Mouse (Mus musculus): ENCODE measurements around the gene Snx6.
"Not testable (repeated sequence)": the region's sequence is repeated elsewhere in the genome, so short reads cannot be mapped to it uniquely, and the experiment has no call there.

Gene Snx6

GRCm38 (mm10) chr12:54805254-54806002 is 9.9 kb upstream of the Snx6 start:
- in situ Hi-C loops (cut with MboI; ENCODE audit: low sequenced_read_pairs) = no loop called here

- in situ Hi-C loops (cut with MboI; ENCODE audit: low sequenced_read_pairs) = no loop called here
Observed at GRCm38 (mm10) chr12:54803531-54803930, 8.0 kb upstream of the Snx6 start.

GRCm38 (mm10) chr12:54796516-54797195 is 1.2 kb upstream of the Snx6 start:
- in situ Hi-C loops (cut with MboI; ENCODE audit: low sequenced_read_pairs) = no loop called here

GRCm38 (mm10) chr12:54794392-54794791 is 1.1 kb downstream of the Snx6 start:
- in situ Hi-C loops (cut with MboI; ENCODE audit: low sequenced_read_pairs) = no loop called here

- in situ Hi-C loops (cut with MboI; ENCODE audit: low sequenced_read_pairs) = no loop called here
Observed at GRCm38 (mm10) chr12:54791465-54791864, 4.0 kb downstream of the Snx6 start.

- in situ Hi-C loops (cut with MboI; ENCODE audit: low sequenced_read_pairs) = no loop called here
Observed at GRCm38 (mm10) chr12:54789346-54790143, 6.0 kb downstream of the Snx6 start.

GRCm38 (mm10) chr12:54763624-54764023 is 31.9 kb downstream of the Snx6 start:
- in situ Hi-C loops (cut with MboI; ENCODE audit: low sequenced_read_pairs) = no loop called here

GRCm38 (mm10) chr12:54760676-54761075 is 34.8 kb downstream of the Snx6 start:
- in situ Hi-C loops (cut with MboI; ENCODE audit: low sequenced_read_pairs) = no loop called here

GRCm38 (mm10) chr12:54758846-54759245 is 36.7 kb downstream of the Snx6 start:
- in situ Hi-C loops (cut with MboI; ENCODE audit: low sequenced_read_pairs) = no loop called here

GRCm38 (mm10) chr12:54748647-54749046 is 46.9 kb downstream of the Snx6 start:
- in situ Hi-C loops (cut with MboI; ENCODE audit: low sequenced_read_pairs) = no loop called here

- in situ Hi-C loops (cut with MboI; ENCODE audit: low sequenced_read_pairs) = not testable (repeated sequence)
Observed at GRCm38 (mm10) chr12:54738661-54739243, 56.8 kb downstream of the Snx6 start.

- in situ Hi-C loops (cut with MboI; ENCODE audit: low sequenced_read_pairs) = not testable (repeated sequence)
Observed at GRCm38 (mm10) chr12:54737891-54738660, 57.4 kb downstream of the Snx6 start.

- in situ Hi-C loops (cut with MboI; ENCODE audit: low sequenced_read_pairs) = not testable (repeated sequence)
Observed at GRCm38 (mm10) chr12:54734307-54735131, 61.0 kb downstream of the Snx6 start.

GRCm38 (mm10) chr12:54729140-54730059 is 66.1 kb downstream of the Snx6 start:
- in situ Hi-C loops (cut with MboI; ENCODE audit: low sequenced_read_pairs) = not testable (repeated sequence)

GRCm38 (mm10) chr12:54718871-54719786 is 76.4 kb downstream of the Snx6 start:
- in situ Hi-C loops (cut with MboI; ENCODE audit: low sequenced_read_pairs) = not testable (repeated sequence)

- in situ Hi-C loops (cut with MboI; ENCODE audit: low sequenced_read_pairs) = not testable (repeated sequence)
Observed at GRCm38 (mm10) chr12:54717516-54717915, 78.0 kb downstream of the Snx6 start.

- in situ Hi-C loops (cut with MboI; ENCODE audit: low sequenced_read_pairs) = not testable (repeated sequence)
Observed at GRCm38 (mm10) chr12:54713822-54714626, 81.5 kb downstream of the Snx6 start.
